Mouse (Mus musculus): ENCODE data around the gene Lnx2. TPM values are rescaled to one million over a fixed set of nuclear protein-coding genes. Genes with fewer than 3 reads are reported as not detected.

The Lnx2 gene
- 1 to 10 TPM; 4.8 to 6.6 TPM for total RNA-seq (2023)

DNA sequence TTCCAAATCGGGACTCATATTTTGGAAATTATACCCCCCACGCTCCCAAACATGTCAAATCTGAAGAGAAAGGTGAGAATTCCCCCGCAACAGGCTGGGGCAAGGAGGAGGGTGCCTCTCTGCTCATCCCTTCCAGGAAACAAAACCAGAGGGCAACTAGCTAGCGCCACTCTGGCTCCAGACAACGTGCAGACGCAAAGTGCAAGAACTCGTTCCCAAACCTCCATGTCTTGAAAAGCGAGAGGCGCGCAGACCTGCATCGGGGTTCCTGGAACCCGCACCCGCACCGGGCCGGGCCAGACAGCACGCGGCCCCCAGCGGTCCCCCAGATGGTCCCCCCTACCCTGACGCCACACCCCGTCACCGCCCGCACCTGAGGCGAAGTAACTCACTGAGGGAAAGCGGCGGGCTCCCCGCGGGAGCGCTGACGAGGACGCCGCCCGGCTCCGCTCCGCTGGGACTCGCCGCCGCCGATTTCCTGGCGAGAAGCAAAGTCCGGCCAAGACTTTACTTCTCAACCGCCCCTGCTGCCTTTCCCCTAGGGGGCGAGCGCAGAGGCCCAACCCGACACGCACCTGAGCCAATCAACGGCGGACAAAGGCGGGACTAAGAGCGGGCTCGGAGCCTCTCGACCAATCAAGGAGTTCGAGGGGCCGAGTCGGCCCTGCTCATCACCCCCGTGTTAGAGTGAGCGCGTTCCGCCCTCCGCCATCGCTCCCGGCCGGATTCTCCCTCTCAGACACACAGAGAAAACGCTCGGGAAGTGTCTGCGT lies at the start of gene Lnx2:
Gene Lnx2 (minus strand): TSS at position 561 of the 773 bp plus-strand sequence.

DNA sequence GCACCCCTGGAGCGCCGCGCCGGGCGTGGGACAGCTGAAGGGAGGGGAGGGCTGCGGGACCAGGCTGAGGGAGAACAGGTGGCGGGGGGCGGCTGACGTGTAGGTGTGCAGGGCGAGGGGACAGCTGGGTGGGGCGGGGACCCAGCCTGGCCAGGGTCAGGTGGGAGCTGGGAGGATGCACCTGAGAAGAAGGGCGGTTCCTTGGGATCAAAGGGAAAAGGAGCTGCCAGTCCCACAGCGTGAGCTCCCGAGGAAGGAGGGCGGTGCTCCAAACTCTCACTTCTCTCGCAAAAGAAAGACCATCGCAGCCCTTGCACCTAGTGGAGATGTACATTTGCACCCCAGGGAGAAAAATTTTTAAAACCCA lies 396 bp upstream of the Lnx2 start, which contains the start of gene Polr1d:
Gene Polr1d (plus strand): TSS at position 252 of the 367 bp plus-strand sequence.

Other genes with a start within 250 kb of the Lnx2 start
- gene Rpl21, start 243.7 kb downstream of the Lnx2 start, total RNA-seq (2023), result 100 to 1,000 TPM; 386 to 584 TPM
- under 1 TPM in 1 of 2 experiments, not detected in 1; 0.58 TPM for gene Rasl11a, start 231.5 kb downstream of the Lnx2 start, total RNA-seq (2023)
- gene Gtf3a, start 127.9 kb downstream of the Lnx2 start, total RNA-seq (2023), result 10 to 100 TPM; 26.1 to 28.2 TPM
- 10 to 100 TPM in 1 of 2 experiments, 1 to 10 TPM in 1; 9.3 to 11.0 TPM for gene Mtif3, start 112.8 kb downstream of the Lnx2 start, total RNA-seq (2023)
- gene Polr1d, start 464 bp upstream of the Lnx2 start, total RNA-seq (2023), result 100 to 1,000 TPM in 1 of 2 experiments, 10 to 100 TPM in 1; 88.3 to 102 TPM
- not detected for gene Gsx1, start 112.1 kb upstream of the Lnx2 start, total RNA-seq (2023)
- not detected for gene Pdx1, start 193.4 kb upstream of the Lnx2 start, total RNA-seq (2023)
- not detected for gene Cdx2, start 230.7 kb upstream of the Lnx2 start, total RNA-seq (2023)
- gene Urad, start 245.9 kb upstream of the Lnx2 start, total RNA-seq (2023), result not detected

Measured in monocyte, adult 59 days (primary cell).